Comparison of ENCODE assay signal across 8 mouse cellular contexts in genomic region chr11:94210191-94211086, GRCm38 (mm10). TPM values are rescaled to one million over a fixed set of nuclear protein-coding genes. Genes with fewer than 3 reads are reported as not detected.
A peak's percentile ranks its signal among the peaks of the same experiment; 100 is the strongest.
DNase-seq lines count a peak whose midpoint lies in the region; ATAC-seq and TF ChIP-seq lines count a peak whose summit lies in the region.

No protein-coding gene starts in this region.

- TF ChIP-seq CTCF in liver, embryonic 14.5 days (IDR thresholded peaks at IDR 0.05; ENCODE audit: low read depth), result peak; percentile 11; the same call in 1 of the 2 replicates
- TF ChIP-seq CTCF in stomach, postnatal 0 days (IDR thresholded peaks at IDR 0.05; ENCODE audit: low read depth), result no peak; the same call in 1 of the 2 replicates

- under 1% methylated on average over 47 of the region's 56 CpGs for WGBS in heart, embryonic 15.5 days
- under 1% methylated on average over 43 of the region's 56 CpGs for WGBS in liver, embryonic 14.5 days (ENCODE audit: insufficient replicate concordance)
- 0% methylated on average over 43 of the region's 56 CpGs for WGBS in neural tube, embryonic 11.5 days
- under 1% methylated on average over 44 of the region's 56 CpGs for WGBS in stomach, postnatal 0 days

- H3K4me1 ChIP-seq in brown adipose tissue, adult 24 weeks (ENCODE audit: control insufficient read depth, insufficient read depth, insufficient read length, low read length), result peaks cover 2% of the 10 kb centered on the region; the same call in 1 of the 2 replicates
- peaks cover 12% of the 10 kb centered on the region for H3K4me1 ChIP-seq in heart, embryonic 15.5 days (replicated peaks)
- peaks cover 5 to 8% of the 10 kb centered on the region in 2 experiments; a peak in 2 of 4 replicates for H3K4me1 ChIP-seq in liver, embryonic 14.5 days (replicated peaks; ENCODE audit: control insufficient read depth in 2 of 2, insufficient read depth in 2 of 2, low read length in 1 of 2)
- H3K4me1 ChIP-seq in neural tube, embryonic 11.5 days (ENCODE audit: control insufficient read depth, insufficient read depth, low read length), result peaks cover 9% of the 10 kb centered on the region
- no peaks in the 10 kb centered on the region for H3K4me1 ChIP-seq in stomach, postnatal 0 days (replicated peaks; ENCODE audit: control insufficient read depth, insufficient read depth)

- peak; percentile 92 for DNase-seq in CD4-positive, CD25-positive, alpha-beta regulatory T cell, adult 2 months (ENCODE audit: low read depth, low spot score)
- peak; percentile 93 for DNase-seq in fibroblast of lung, adult 2 months (ENCODE audit: low read depth)
- peak; percentile 93 to 98 for DNase-seq in kidney, postnatal 25 days
- DNase-seq in liver, embryonic 14.5 days (ENCODE audit: low read depth in 3 of 3, low spot score in 3 of 3), result peak; percentile 89 to 93 (median 90)
- peak; percentile 89 for DNase-seq in neural tube, embryonic 11.5 days (ENCODE audit: low spot score)
- peak; percentile 95 for DNase-seq in stomach, postnatal 0 days (ENCODE audit: low spot score)

- H3K4me2 ChIP-seq in heart, embryonic 15.5 days, result peak overlapping the region; percentile 86
- H3K4me2 ChIP-seq in liver, embryonic 14.5 days (ENCODE audit: low read depth), result peak overlapping the region; percentile 91
- H3K4me2 ChIP-seq in neural tube, embryonic 11.5 days (ENCODE audit: low read depth), result peak overlapping the region; percentile 97
- peak overlapping the region; percentile 95 for H3K4me2 ChIP-seq in stomach, postnatal 0 days (replicated peaks; ENCODE audit: low read depth)

- H3K9me3 ChIP-seq in heart, embryonic 15.5 days (replicated peaks), result no peaks in the 10 kb centered on the region
- H3K9me3 ChIP-seq in liver, embryonic 14.5 days (ENCODE audit: control insufficient read depth, low read length), result no peaks in the 10 kb centered on the region
- H3K9me3 ChIP-seq in neural tube, embryonic 11.5 days (ENCODE audit: control insufficient read depth, low read length), result no peaks in the 10 kb centered on the region
- H3K9me3 ChIP-seq in stomach, postnatal 0 days (ENCODE audit: control insufficient read depth, low read length), result no peaks in the 10 kb centered on the region

- peak; percentile 76 for ATAC-seq in heart, embryonic 15.5 days (replicated peaks; ENCODE audit: insufficient number of reproducible peaks, insufficient read depth, low FRiP score, low read depth)
- peak; percentile 66 for ATAC-seq in liver, embryonic 14.5 days (ENCODE audit: insufficient read depth)
- peak; percentile 78 for ATAC-seq in neural tube, embryonic 11.5 days (ENCODE audit: insufficient read depth, low FRiP score, low TSS enrichment)
- ATAC-seq in stomach, postnatal 0 days (ENCODE audit: low FRiP score, low TSS enrichment), result peak; percentile 87

- peak overlapping the region; percentile 96 for H3K27ac ChIP-seq in brown adipose tissue, adult 24 weeks (replicated peaks; ENCODE audit: low read depth, low read length)
- H3K27ac ChIP-seq in heart, embryonic 15.5 days, result peak overlapping the region; percentile 99
- H3K27ac ChIP-seq in liver, embryonic 14.5 days, result peak overlapping the region; percentile 84
- H3K27ac ChIP-seq in neural tube, embryonic 11.5 days (ENCODE audit: low read depth, low read length), result peak overlapping the region; percentile 92
- H3K27ac ChIP-seq in stomach, postnatal 0 days (replicated peaks), result peak overlapping the region; percentile 99

- peaks cover 11% of the 10 kb centered on the region for H3K36me3 ChIP-seq in heart, embryonic 15.5 days
- peaks cover 8% of the 10 kb centered on the region for H3K36me3 ChIP-seq in liver, embryonic 14.5 days (replicated peaks; ENCODE audit: control insufficient read depth, insufficient read depth, low read depth)
- no peaks in the 10 kb centered on the region; the same call in 1 of the 2 replicates for H3K36me3 ChIP-seq in neural tube, embryonic 11.5 days (ENCODE audit: control insufficient read depth, insufficient read depth, low read length)
- H3K36me3 ChIP-seq in stomach, postnatal 0 days (ENCODE audit: control insufficient read depth, insufficient read depth, low read length), result peaks cover 7% of the 10 kb centered on the region

- TF ChIP-seq EP300 in liver, embryonic 14.5 days (IDR thresholded peaks at IDR 0.05; ENCODE audit: low read depth), result no peak
- no peak for TF ChIP-seq EP300 in stomach, postnatal 0 days (optimal IDR thresholded peaks at IDR 0.05)

- peak overlapping the region; percentile 67 for H3K9ac ChIP-seq in heart, embryonic 15.5 days
- peak overlapping the region; percentile 71 for H3K9ac ChIP-seq in liver, embryonic 14.5 days (replicated peaks)
- H3K9ac ChIP-seq in neural tube, embryonic 11.5 days (ENCODE audit: low read length), result peak overlapping the region; percentile 65
- peak overlapping the region; percentile 74 for H3K9ac ChIP-seq in stomach, postnatal 0 days (ENCODE audit: low read length)

- H3K4me3 ChIP-seq in brown adipose tissue, adult 24 weeks (ENCODE audit: insufficient read depth, low read depth, low read length), result peak overlapping the region; percentile 71
- H3K4me3 ChIP-seq in heart, embryonic 15.5 days, result peak overlapping the region; percentile 87
- peak overlapping the region; percentile 64 to 77 for H3K4me3 ChIP-seq in liver, embryonic 14.5 days (ENCODE audit: insufficient read depth in 1 of 2, low read depth in 2 of 2, low read length in 2 of 2)
- peak overlapping the region; percentile 96 for H3K4me3 ChIP-seq in neural tube, embryonic 11.5 days (ENCODE audit: low read depth, low read length)
- peak overlapping the region; percentile 52 for H3K4me3 ChIP-seq in stomach, postnatal 0 days (ENCODE audit: low read depth, low read length)

- H3K27me3 ChIP-seq in heart, embryonic 15.5 days, result no peaks in the 10 kb centered on the region
- H3K27me3 ChIP-seq in liver, embryonic 14.5 days (ENCODE audit: control insufficient read depth, insufficient read depth, low read length), result no peaks in the 10 kb centered on the region
- no peaks in the 10 kb centered on the region for H3K27me3 ChIP-seq in neural tube, embryonic 11.5 days (ENCODE audit: control insufficient read depth, insufficient read depth, low read length)
- no peaks in the 10 kb centered on the region for H3K27me3 ChIP-seq in stomach, postnatal 0 days (ENCODE audit: control insufficient read depth, insufficient read depth, low read length)

RNA-seq across cellular contexts. Expression of gene Tob1, which starts 0.8 kb away (rescaled TPM):
- polyA plus RNA-seq in brown adipose tissue, adult 24 weeks (2012; ENCODE audit: insufficient read depth, insufficient read length, missing spikeins), result 172 and 175 TPM in 2 replicates
- 37.7 and 45.5 TPM in 2 replicates for polyA plus RNA-seq in heart, embryonic 15.5 days (2015; fragmentation: Nextera tagmentation; extraction: Ambion mirVana)
- polyA plus RNA-seq in liver, embryonic 14.5 days (2012; rRNA removed), result 7.5 and 7.8 TPM in 2 replicates
- 8.3 and 9.1 TPM in 2 replicates for polyA plus RNA-seq in liver, embryonic 14.5 days (2014; fragmentation: Nextera tagmentation; extraction: Ambion mirVana)
- polyA plus RNA-seq in neural tube, embryonic 11.5 days (2014; fragmentation: Nextera tagmentation; extraction: Ambion mirVana), result 33.3 and 35.6 TPM in 2 replicates
- 71.1 and 74.1 TPM in 2 replicates for polyA plus RNA-seq in stomach, postnatal 0 days (2015; fragmentation: Nextera tagmentation; extraction: Ambion mirVana)

RNA-seq across cellular contexts. Expression of gene Wfikkn2, which starts 35.4 kb away (rescaled TPM):
- 0.28 and 0.54 TPM in 2 replicates for polyA plus RNA-seq in brown adipose tissue, adult 24 weeks (2012; ENCODE audit: insufficient read depth, insufficient read length, missing spikeins)
- 2.4 and 4.6 TPM in 2 replicates for polyA plus RNA-seq in heart, embryonic 15.5 days (2015; fragmentation: Nextera tagmentation; extraction: Ambion mirVana)
- polyA plus RNA-seq in liver, embryonic 14.5 days (2012; rRNA removed), result 0.12 and 0.23 TPM in 2 replicates
- polyA plus RNA-seq in liver, embryonic 14.5 days (2014; fragmentation: Nextera tagmentation; extraction: Ambion mirVana), result 0.05 and 0.17 TPM in 2 replicates
- 1.2 and 2.5 TPM in 2 replicates for polyA plus RNA-seq in neural tube, embryonic 11.5 days (2014; fragmentation: Nextera tagmentation; extraction: Ambion mirVana)
- polyA plus RNA-seq in stomach, postnatal 0 days (2015; fragmentation: Nextera tagmentation; extraction: Ambion mirVana), result 1.4 and 1.9 TPM in 2 replicates

Comparison
In these comparisons a context has a peak if more than half of its experiments do, and no peak if none do; other contexts are left out.
1. Peak in every context shown above with its lines: DNase-seq, ATAC-seq, H3K4me3 ChIP-seq and H3K27ac ChIP-seq.